Mouse (Mus musculus) erythroblast, adult 5-6 weeks (primary cell): ENCODE data around the gene Prpsap1. TPM values are rescaled to one million over a fixed set of nuclear protein-coding genes. Genes with fewer than 3 reads are reported as not detected.
"Not testable (repeated sequence)": the region's sequence is repeated elsewhere in the genome, so short reads cannot be mapped to it uniquely, and the experiment has no call there.

Experiments
- ATAC-seq: replicated peaks from 2 replicates; pipeline ENCODE4 v1.8.0; 2016; ENCODE audit warnings: moderate number of reproducible peaks, mild to moderate bottlenecking, moderate TSS enrichment, inconsistent platforms; ENCODE audit not compliant: poor library complexity, low FRiP score, severe bottlenecking
- total RNA-seq, 2 experiments: library from RNA; stranded (forward) in 1 of 2; stranded (reverse) in 1 of 2; fragments of 150-400 nt in 1 of 2; fragments of 200-764, 138-1000 nt in 1 of 2; gene quantifications; 2 replicates each; pipeline versions ENCODE4 v1.2.3 to v1.2.4; 2015 to 2017; ENCODE audit warnings: low replicate concordance in 2 of 2

Prpsap1 gene
- total RNA-seq, 2 experiments from 2014 or later: 11.1 to 14.1 TPM

DNA sequence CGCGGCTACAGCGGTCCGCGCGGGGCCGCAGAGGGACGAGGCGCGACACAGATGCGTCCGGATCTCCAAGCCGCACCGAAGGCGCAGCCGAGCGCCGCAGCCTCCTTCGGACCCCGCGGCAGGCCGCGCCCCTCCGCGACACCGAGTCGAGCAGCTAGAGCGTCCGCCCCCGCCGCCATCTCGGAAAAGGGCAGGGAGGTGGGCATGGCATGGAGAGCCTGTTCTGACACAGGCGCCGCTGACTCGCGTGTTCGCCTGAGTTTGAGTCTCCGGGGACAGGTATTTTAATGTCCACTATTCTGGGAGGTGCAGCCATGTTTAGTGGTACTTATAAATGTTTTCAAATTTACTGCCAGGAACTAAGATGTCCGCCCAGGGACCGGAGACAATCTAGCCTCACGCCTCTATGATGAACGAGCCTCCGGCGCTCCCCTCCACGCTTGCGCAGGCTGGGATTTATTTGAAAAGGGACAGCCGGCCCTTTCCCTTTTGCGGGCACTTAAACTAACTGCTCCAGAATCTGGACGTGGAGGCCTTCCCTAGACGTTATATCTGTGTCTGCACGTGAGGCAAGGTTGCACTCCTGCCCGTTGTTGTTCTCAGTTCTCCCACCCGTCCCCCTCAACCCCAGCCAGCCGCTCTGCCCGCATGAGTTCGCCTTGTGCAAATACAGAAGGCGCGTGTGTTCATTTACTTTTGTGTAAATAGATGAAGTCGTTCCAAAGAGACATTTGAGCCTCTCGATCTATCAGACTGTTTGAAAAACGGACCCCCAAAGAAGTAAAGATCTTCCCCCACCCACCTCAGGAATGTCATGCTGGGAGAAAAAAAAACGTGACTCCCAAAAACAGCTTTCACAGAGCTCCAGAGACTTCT lies 3.5 kb downstream of the Prpsap1 start:
- ATAC-seq: peak; percentile 88

DNA sequence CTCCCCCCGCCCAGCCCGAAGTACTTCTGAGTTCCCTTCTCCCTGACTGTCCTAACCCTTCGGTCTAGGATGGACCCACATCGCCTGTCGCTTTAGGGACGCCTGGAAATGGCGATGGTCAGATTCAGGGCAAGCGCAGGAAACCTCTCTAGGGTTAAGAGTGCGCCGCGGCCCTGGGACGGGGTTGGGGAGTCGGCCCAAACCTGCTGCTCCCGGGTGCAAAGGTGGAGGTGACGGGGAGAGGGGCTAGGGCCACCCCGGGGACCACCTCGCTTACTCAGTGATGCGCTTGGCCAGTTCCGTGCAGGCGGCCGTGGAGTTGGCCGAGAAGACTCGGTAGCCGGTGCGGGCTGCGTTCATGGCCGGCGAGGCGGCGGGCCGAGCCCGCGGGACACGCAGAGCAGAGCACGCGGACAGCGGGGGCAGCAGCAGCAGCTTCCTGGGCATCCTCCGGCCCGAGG lies 4.2 kb downstream of the Prpsap1 start:
- ATAC-seq: peak; percentile 5; the same call in 1 of the 2 replicates

DNA sequence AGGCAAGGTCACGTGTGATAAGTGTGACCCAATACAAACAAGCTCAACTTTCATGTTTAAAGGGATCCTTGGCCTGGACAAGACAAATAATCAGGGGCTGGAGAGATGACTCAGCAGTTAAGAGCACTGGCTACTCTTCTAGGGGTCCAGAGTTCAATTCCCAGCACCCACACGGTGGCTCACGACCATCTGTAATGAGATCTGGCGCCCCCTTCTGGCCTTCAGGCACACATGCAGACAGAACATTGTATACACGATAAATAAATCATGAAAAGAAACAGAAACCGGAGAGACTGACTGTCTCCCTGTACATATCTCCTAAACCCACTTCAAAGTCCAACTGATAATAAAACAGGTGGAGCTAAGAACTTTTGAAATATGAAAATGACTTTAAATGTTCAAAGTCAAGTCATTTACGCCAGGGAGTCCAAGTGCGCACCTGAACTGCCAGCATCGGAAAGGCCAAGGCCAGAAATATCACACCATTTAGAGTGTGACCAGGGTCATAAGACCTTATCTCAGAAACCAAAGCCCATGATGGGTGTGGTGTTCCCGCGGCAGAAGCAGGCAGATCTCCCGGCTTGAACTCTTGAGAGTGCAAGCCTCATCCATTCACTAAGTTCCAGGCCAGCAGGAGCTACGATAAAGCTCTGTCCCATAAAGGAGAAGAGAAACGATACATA lies 5.2 kb downstream of the Prpsap1 start:
- ATAC-seq: no peak

DNA sequence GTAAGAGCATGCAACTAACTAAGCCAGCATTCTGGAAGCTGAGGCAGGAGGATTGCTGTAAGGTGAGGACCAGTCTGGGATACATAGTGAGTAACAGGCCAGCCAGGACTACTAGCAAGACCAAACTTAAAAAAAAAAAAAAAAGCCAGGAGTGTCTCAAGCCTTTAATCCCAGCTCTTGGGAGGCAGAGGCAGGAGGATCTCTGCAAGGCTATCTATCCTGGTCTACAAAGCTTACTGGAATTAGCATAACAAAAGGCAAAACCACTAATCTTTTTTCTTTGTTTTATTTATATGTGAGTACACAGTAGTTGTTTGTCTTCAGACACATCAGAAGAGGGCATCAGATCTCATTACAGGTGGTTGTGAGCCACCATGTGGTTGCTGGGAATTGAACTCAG lies 5.8 kb downstream of the Prpsap1 start:
- no peak for ATAC-seq

DNA sequence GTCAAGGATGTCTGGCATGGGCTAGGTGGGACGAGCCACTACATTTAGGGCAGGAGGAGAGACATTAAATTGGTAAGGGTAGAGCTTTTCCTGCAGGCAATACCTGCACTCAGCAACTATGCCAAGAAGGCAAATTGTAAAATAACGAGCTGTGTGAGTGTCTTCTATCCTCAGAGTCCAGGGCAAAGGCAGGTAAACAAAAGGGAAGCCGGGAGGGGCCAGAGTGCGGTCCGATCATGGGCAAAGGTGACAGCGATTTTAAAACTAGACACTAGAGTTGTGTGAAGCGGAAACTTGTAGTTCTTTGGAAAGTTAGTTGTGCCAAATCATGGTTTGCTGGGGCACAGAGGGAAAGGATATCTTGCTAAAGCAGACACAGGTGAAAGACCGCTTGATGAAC lies 9.7 kb downstream of the Prpsap1 start:
- no peak for ATAC-seq

DNA sequence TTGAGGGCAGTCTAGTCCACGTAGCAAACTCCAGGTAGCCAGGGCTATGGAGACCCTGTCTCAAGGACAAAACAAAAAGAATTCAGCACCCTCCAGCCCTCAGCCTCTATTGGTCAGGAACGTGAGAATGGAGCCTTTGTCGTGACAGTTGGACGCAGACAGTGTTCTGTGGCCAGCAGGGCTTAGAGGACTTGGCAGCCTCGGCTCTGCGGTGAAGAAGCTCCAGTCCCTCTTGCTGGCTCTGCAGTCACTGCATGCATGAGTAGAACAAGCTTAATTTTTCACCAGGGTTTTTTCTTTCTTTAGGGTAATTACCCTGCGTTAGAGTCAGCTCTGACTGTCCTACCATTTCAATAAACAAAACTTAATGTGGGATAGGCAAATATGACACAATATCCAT lies 12.2 kb downstream of the Prpsap1 start:
- no peak for ATAC-seq

DNA sequence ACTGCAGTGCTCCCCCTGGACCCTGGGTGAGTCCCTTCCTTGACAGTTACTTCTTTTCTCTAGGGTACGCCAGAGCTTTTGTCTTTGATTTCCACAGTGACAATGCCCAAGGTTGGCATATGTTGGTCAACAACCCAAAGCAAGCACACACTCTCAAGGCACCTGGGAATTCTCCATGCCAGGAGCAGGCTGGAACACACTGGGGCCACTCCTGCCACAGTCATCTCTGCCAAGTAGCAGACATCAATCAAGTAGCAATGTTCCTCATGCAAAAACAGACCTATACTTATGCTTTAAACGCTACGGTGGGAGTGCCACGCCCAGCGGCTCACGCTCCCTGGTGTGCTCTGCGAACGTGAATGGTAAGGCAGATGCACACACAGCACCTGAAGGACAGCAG lies 13.0 kb downstream of the Prpsap1 start:
- no peak for ATAC-seq

DNA sequence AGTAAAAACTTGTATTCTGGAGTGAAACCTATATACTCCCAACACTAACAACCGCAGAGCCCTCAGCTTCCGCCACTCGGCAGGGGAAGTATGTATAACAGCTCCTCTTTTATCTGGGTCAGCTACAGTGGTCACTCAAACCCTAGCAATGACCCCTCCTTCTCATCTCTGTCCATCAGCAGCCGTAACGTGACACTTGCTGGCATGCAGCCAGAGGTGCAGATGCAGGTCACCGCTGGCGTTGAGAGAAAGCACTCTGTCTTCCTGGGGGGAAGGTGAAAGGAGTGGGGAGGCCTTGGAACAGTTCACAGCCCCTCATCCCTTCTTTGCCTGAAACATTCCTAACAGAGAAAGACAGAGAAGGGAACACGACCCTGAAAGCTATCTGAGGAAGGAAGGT lies 14.2 kb downstream of the Prpsap1 start:
- no peak for ATAC-seq

DNA sequence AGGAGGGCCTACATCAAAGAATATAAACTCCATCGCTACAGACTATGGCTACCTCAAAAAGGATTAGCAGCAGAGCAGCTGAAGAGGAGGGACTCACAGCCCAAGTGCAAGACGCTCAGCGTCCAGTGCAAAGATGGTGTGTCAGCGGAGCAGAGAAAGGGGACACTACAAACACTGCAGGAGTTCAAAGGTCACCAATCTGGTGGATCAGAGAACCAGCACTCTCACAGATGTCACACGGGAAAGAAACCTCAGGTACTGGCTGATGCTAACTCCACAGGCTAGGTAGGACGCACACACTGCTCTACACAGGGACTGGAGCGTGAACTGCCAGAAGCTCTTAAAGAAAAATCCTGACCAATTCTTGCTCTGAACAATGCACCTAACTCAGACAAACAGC lies 15.0 kb downstream of the Prpsap1 start:
- ATAC-seq: no peak

DNA sequence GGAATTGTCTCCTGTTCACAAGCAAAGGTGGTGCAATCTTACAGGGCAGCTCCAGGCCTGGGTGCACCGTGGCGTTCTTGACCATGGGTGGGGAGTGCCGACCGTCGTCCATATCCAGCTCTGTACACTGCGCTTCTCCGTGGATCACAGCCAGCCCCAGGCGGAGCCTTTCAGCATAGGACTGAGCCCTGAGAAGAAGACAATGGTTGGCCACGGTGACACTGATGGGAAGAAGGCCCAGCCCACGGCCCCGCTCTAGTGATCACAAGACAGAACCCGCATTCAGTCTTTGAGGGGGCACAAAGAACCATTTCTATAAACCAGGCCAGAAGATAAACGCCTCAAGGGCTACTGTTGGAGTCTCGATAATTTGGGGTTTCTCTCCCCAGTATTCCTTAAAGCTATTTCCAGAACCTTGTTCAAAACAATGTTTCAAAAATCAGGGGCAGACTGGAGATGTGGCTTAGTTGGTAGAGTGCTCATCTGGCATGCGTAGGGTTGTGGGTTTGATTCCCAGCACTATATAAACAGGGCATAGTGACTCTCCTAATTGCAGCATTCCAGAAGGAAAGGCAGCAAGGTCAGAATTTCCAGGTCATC lies 16.7 kb downstream of the Prpsap1 start:
- ATAC-seq: no peak

DNA sequence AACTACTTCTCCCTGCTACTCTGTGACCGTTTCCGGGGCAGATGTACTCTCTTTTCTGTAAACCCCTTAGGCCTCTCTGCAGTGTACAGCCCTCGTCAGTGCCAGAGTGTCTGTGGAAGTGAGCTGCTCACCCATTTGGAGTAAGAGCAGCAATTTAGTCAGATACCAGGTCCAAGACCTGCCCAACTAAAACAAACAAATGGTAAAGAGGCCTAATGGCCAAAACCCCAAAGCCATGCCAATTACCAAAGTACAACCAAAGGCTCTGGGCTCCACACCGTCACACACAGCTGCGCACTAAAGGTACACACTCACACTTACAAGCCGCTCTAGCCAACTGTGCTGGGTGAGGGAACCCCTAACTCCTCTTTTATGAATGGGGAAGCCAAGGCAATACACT lies 17.3 kb downstream of the Prpsap1 start:
- ATAC-seq: no peak

DNA sequence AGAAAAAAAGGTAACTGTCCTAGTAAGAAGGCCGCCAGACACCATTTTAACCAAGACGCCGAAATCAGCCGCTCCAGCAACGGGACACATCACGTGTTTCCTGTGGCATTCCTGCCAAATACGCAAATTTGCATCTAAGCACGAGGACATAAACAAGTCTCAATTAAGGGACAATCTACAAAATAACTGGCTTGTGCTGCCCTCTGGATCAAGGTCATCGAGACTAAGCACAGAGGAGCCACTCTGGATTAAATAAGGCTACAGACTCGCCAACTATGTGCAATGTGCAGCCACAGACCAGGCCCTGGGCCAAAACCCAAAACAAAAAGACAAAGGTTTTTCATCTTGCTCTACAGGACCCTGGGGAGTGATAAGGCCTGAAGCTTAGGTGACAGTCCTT lies 18.0 kb downstream of the Prpsap1 start:
- ATAC-seq: no peak

DNA sequence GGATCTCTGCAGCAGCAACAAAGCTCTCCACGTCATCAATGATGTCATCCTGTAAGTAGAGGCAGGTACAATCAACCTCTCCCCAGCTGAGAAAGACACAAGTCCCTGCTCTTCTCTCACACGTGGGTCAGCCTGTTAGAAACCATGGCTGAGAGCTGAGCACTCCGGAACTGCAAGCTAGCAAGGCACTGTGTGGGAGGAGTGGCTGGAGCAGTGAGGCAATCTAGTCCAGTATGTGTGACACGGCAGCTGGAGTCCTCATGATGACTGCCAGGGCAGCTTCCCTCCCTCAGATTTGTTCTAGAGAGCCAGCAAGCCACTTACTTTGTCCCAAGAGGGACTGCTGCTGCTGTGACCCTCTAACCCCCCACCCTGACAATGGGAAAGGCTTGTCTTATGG lies 21.7 kb downstream of the Prpsap1 start:
- ATAC-seq: no peak

DNA sequence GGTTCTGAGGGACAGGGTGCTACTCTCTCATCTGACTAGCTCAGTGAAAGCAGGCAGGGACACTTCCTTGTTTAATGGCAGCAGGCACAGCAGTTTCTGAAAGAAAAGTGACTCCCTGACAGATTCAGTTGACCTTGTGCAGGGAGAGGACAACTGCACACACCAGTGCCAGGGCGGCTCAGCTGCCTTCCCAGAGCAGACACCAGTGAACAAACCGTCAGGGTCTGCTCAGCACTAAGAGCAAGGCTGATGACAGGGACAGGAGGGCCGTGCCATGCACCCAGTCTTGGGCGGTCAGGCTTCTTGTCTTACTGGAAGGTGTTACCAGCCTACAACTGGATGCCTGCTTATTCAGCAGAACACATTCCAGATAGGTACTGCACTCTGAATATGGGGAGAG lies 23.1 kb downstream of the Prpsap1 start:
- no peak for ATAC-seq

DNA sequence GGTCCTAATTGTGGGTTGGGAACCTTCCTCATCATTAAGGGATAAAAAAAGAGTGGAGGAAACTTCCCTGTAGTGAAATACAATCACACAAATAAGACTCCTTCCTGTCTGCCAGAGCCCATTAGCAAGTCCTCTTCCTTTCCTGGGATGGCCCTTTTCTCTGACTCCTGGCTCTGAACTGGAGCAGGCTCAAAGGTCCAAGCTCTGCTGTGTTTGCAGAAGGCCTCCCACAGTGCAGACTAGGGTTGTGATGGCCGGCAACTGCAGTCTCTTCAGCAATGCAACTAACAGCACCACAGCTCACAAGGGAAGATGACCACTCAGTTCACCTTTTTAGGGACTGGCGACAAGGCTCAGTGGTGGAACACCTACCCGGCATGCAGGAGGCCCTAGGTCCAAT lies 23.8 kb downstream of the Prpsap1 start:
- no peak for ATAC-seq

DNA sequence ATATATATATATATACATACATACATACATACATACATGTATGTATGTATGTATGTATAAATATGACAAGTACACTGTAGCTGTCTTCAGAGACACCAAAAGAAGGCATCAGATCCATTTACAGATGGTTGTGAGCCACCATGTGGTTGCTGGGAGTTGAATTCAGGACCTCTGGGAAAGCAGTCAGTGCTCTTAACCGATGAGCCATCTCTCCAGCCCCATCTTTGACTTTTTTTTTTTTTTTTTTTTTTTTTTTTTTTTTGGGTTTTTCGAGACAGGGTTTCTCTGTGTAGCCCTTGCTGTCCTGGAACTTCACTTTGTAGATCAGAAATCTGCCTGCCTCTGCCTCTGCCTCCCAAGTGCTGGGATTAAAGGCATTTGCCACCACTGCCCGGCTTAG lies 25.7 kb downstream of the Prpsap1 start:
- ATAC-seq: not testable (repeated sequence)

DNA sequence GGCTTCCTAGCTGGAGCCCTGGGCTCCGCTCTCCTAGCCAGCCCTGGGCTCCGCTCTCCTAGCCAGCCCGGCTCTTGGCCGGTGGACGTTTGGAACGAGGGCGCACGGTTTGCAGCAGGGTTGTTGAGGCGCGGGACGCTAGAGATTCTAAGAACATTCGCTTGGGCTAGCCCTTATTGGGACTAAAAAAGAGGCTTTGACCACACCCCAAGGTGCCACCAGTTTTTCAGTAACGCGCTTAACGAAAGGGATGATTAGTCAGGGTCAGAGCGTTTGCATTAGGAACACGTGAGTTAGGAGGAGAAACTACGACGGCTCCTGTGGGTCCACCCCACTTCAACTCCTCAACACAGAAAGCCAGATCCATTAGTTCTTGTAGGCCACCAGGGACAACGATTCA lies 27.9 kb downstream of the Prpsap1 start, which contains the start of gene Qrich2:
Gene Qrich2 (minus strand): TSS at position 101 of the 400 bp plus-strand sequence.
- no peak for ATAC-seq

DNA sequence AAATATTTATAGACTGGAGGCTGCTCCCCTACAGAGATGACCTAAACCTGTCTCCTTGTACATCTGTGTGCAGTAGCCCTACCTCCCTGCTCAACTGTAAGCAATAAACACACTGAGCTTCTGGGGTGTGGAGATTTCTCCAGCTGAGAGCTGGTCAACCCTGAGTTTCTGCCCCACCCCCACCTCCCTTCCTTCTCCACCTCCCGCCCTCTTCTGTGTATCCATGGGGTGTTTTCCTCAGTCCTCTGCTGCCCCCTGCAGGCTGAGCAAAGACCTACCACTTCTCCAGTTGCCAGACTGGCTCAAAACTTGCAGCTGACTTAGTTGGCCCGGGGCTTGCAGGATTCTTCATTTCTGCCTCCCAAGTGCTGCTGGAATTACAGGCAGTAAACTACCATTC lies 30.2 kb downstream of the Prpsap1 start:
- peak; percentile 88 for ATAC-seq

DNA sequence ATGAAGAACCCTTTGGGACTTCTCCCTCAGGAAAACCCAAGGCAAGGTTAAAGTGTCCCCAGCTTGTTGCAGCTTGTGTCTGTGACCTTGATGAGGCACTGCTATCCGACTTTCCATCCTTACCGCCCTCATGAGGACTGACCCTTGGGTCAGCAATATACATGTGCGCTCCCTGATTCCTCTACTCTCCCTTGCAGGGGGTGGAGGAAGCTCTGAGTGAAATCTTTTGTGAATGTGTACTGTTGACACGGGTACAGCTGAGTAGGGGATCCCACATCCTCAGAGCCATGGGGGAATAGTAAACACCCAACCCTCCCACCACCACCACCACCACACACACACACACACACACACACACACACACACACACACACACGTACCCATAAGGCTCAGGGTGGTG lies 30.7 kb downstream of the Prpsap1 start:
- ATAC-seq: no peak

DNA sequence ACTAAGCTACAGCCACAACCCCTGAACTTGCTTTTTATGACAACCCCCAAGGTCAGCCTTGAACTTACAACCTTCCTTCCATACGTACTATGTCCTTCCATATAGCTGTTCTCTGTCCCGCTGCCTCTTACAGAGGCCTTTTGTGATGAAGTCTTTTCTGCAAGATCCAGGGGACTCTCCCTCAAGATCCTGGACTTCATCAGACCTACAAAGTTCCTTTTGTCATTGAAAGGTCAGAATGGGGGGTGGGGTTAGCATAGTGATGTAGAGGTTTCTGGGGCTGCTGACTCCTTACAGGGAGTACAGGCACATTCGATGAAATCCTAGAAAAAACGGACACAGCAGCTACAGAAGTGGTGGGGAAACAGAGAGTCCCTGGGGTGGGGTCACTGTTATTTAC lies 34.2 kb downstream of the Prpsap1 start:
- no peak for ATAC-seq

DNA sequence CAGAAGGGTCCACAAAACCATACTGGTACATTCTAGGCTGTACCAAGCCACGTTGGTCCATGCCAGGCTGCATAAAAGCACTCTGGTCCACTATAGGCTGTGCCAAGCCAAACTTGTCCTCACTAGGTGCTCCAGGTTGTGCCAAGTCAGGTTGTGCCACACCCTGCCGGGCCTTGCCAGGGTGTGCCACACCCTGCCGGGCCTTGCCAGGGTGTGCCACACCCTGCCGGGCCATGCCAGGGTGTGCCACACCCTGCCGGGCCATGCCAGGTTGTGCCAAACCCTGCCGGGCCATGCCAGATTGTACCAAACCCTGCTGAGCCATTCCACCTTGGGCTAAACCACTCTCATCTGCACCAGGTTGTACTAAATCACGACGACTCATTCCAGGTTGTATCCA lies 37.8 kb downstream of the Prpsap1 start:
- ATAC-seq: peak; percentile 79
